Mouse (Mus musculus) liver, adult 2 months (tissue): ENCODE measurements around the gene Rbm15b.

ENCODE experiments used
- CTCF ChIP-seq: fragments of 200-500 bp; IDR thresholded peaks from 2 replicates; pipeline ENCODE4 v1.5.1; 2011; ENCODE audit warnings: low read depth, low read length, control low read depth
- POLR2A ChIP-seq: fragments of 200-500 bp; IDR thresholded peaks from 2 replicates; pipeline ENCODE4 v1.6.1; 2011; ENCODE audit warnings: low read length, control low read depth; ENCODE audit not compliant: insufficient read depth; ENCODE audit errors: extremely low read depth

- TF ChIP-seq POLR2A = no peak
- TF ChIP-seq CTCF = no peak
These were observed 27.6 kb upstream of the Rbm15b start for GRCm38 (mm10) chr9:106914878-106915277.
